10 mouse cellular contexts compared by ENCODE assay signal in the genomic region with DNA sequence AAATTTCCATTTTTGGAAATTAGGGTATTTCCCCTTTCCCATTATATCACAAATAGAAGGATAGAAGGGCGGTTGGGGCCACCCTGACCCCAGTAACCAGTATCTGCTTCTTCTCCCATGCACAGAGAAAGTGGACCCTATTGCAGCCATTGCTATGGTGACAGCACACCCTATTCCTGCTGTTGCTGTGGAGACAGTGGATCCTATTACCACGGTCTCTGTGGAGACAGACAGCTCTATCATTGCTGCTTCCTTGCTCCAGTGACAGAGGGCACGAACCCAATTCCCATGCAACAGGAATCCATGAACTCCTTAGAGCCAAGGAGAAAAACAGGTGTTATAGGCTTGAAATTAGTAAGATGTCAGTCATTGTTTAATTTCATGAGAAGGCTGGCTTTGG. TPM values are rescaled to one million over a fixed set of nuclear protein-coding genes. Genes with fewer than 3 reads are reported as not detected.
DNase-seq lines count a peak whose midpoint lies in the region; ATAC-seq and TF ChIP-seq lines count a peak whose summit lies in the region.
"Had no signal": no experiment of that assay in that cellular context is flagged by ENCODE, and none has a peak within 500 bp of the region (broad histone marks: within the 10 kb centered on the region; RNA-seq: fewer than 3 reads in every experiment).

No protein-coding gene starts in this region.

- peak overlapping the region; percentile 20; the same call in 1 of the 2 replicates for H3K4me2 ChIP-seq in liver, embryonic 13.5 days
- no peak overlapping the region for H3K4me2 ChIP-seq in liver, postnatal 0 days (ENCODE audit: low read depth, low read length)
- H3K4me2 ChIP-seq in hindbrain, embryonic 15.5 days = no peak overlapping the region
- H3K4me2 ChIP-seq in midbrain, postnatal 0 days (ENCODE audit: low read depth, low read length, poor library complexity, severe bottlenecking) = no peak overlapping the region
- no peak overlapping the region for H3K4me2 ChIP-seq in stomach, postnatal 0 days (replicated peaks; ENCODE audit: low read depth)

- H3K4me3 ChIP-seq in liver, embryonic 13.5 days (replicated peaks) = no peak overlapping the region
- H3K4me3 ChIP-seq in liver, postnatal 0 days (ENCODE audit: low read depth, low read length) = no peak overlapping the region
- no peak overlapping the region for H3K4me3 ChIP-seq in embryonic facial prominence, embryonic 10.5 days
- no peak overlapping the region for H3K4me3 ChIP-seq in hindbrain, embryonic 15.5 days
- no peak overlapping the region for H3K4me3 ChIP-seq in midbrain, postnatal 0 days (ENCODE audit: low read depth, low read length)
- H3K4me3 ChIP-seq in stomach, postnatal 0 days (ENCODE audit: low read depth, low read length) = no peak overlapping the region

- no peak for DNase-seq in liver, embryonic 13.5 days
- DNase-seq in liver, postnatal 0 days = no peak
- peak; percentile 50 for DNase-seq in embryonic facial prominence, embryonic 10.5 days (ENCODE audit: low spot score)
- DNase-seq in midbrain, postnatal 0 days (ENCODE audit: low spot score) = peak; percentile 65
- no peak for DNase-seq in lung, adult 18-20 months
- no peak for DNase-seq in stomach, postnatal 0 days (ENCODE audit: low spot score)
- DNase-seq in heart, adult 18-20 months = no peak
- DNase-seq: gastrocnemius, postnatal 14 days; thymus, postnatal 25 days had no signal

- no peak for ATAC-seq in liver, embryonic 13.5 days (ENCODE audit: low read depth)
- no peak for ATAC-seq in liver, postnatal 0 days
- ATAC-seq in hindbrain, embryonic 15.5 days (ENCODE audit: low FRiP score, low read depth) = peak; percentile 84
- ATAC-seq in midbrain, postnatal 0 days (ENCODE audit: low FRiP score) = peak; percentile 74; the same call in 1 of the 2 replicates
- no peak for ATAC-seq in stomach, postnatal 0 days (ENCODE audit: low FRiP score, low TSS enrichment)

- H3K9me3 ChIP-seq in liver, embryonic 13.5 days (replicated peaks) = no peaks in the 10 kb centered on the region
- no peaks in the 10 kb centered on the region for H3K9me3 ChIP-seq in liver, postnatal 0 days (ENCODE audit: low read length)
- no peaks in the 10 kb centered on the region for H3K9me3 ChIP-seq in embryonic facial prominence, embryonic 10.5 days
- H3K9me3 ChIP-seq in hindbrain, embryonic 15.5 days = no peaks in the 10 kb centered on the region
- H3K9me3 ChIP-seq in midbrain, postnatal 0 days (ENCODE audit: low read length) = no peaks in the 10 kb centered on the region
- no peaks in the 10 kb centered on the region for H3K9me3 ChIP-seq in stomach, postnatal 0 days (ENCODE audit: control insufficient read depth, low read length)

- no peaks in the 10 kb centered on the region for H3K27me3 ChIP-seq in liver, embryonic 13.5 days
- H3K27me3 ChIP-seq in liver, postnatal 0 days (ENCODE audit: insufficient read depth, low read length) = no peaks in the 10 kb centered on the region
- no peaks in the 10 kb centered on the region for H3K27me3 ChIP-seq in embryonic facial prominence, embryonic 10.5 days (replicated peaks; ENCODE audit: low read depth, poor library complexity, severe bottlenecking)
- no peaks in the 10 kb centered on the region for H3K27me3 ChIP-seq in hindbrain, embryonic 15.5 days
- no peaks in the 10 kb centered on the region for H3K27me3 ChIP-seq in midbrain, postnatal 0 days (ENCODE audit: insufficient read depth, low read length)
- H3K27me3 ChIP-seq in stomach, postnatal 0 days (ENCODE audit: control insufficient read depth, insufficient read depth, low read length) = no peaks in the 10 kb centered on the region

- TF ChIP-seq EP300 in liver, postnatal 0 days (IDR thresholded peaks at IDR 0.05; ENCODE audit: low read depth) = no peak
- no peak for TF ChIP-seq EP300 in stomach, postnatal 0 days (optimal IDR thresholded peaks at IDR 0.05)

- H3K9ac ChIP-seq in liver, embryonic 13.5 days = peak overlapping the region; percentile 19; the same call in 1 of the 2 replicates
- no peak overlapping the region for H3K9ac ChIP-seq in liver, postnatal 0 days (replicated peaks)
- no peak overlapping the region for H3K9ac ChIP-seq in hindbrain, embryonic 15.5 days
- H3K9ac ChIP-seq in midbrain, postnatal 0 days (replicated peaks; ENCODE audit: low read length, poor library complexity, severe bottlenecking) = no peak overlapping the region
- no peak overlapping the region for H3K9ac ChIP-seq in stomach, postnatal 0 days (ENCODE audit: low read length)

- no peak for TF ChIP-seq CTCF in liver, postnatal 0 days (IDR thresholded peaks at IDR 0.05; ENCODE audit: low read depth)
- no peak for TF ChIP-seq CTCF in midbrain, postnatal 0 days (IDR thresholded peaks at IDR 0.05)
- TF ChIP-seq CTCF in stomach, postnatal 0 days (IDR thresholded peaks at IDR 0.05; ENCODE audit: low read depth) = no peak

- peaks cover 44% of the 10 kb centered on the region for H3K4me1 ChIP-seq in liver, embryonic 13.5 days (replicated peaks)
- H3K4me1 ChIP-seq in liver, postnatal 0 days (ENCODE audit: insufficient read depth) = no peaks in the 10 kb centered on the region
- peaks cover 24% of the 10 kb centered on the region for H3K4me1 ChIP-seq in embryonic facial prominence, embryonic 10.5 days
- H3K4me1 ChIP-seq in hindbrain, embryonic 15.5 days (replicated peaks) = peaks cover 10% of the 10 kb centered on the region
- H3K4me1 ChIP-seq in midbrain, postnatal 0 days (ENCODE audit: insufficient read depth, low read length) = no peaks in the 10 kb centered on the region
- H3K4me1 ChIP-seq in stomach, postnatal 0 days (replicated peaks; ENCODE audit: control insufficient read depth, insufficient read depth) = no peaks in the 10 kb centered on the region

- 40% methylated on average over 3 of the region's 3 CpGs for WGBS in liver, embryonic 13.5 days (ENCODE audit: insufficient replicate concordance)
- whole genome bisulfite sequencing in liver, postnatal 0 days (ENCODE audit: insufficient replicate concordance) = 44% methylated on average over 3 of the region's 3 CpGs
- WGBS in embryonic facial prominence, embryonic 10.5 days = 30% methylated on average over 3 of the region's 3 CpGs
- 14% methylated on average over 3 of the region's 3 CpGs for WGBS in hindbrain, embryonic 15.5 days
- 11% methylated on average over 3 of the region's 3 CpGs for WGBS in midbrain, postnatal 0 days
- 35% methylated on average over 3 of the region's 3 CpGs for WGBS in stomach, postnatal 0 days

- no peaks in the 10 kb centered on the region for H3K36me3 ChIP-seq in liver, embryonic 13.5 days
- no peaks in the 10 kb centered on the region for H3K36me3 ChIP-seq in liver, postnatal 0 days (replicated peaks; ENCODE audit: insufficient read depth, low read length)
- no peaks in the 10 kb centered on the region for H3K36me3 ChIP-seq in embryonic facial prominence, embryonic 10.5 days (replicated peaks)
- H3K36me3 ChIP-seq in hindbrain, embryonic 15.5 days = no peaks in the 10 kb centered on the region
- no peaks in the 10 kb centered on the region for H3K36me3 ChIP-seq in midbrain, postnatal 0 days (ENCODE audit: insufficient read depth, low read length)
- no peaks in the 10 kb centered on the region for H3K36me3 ChIP-seq in stomach, postnatal 0 days (ENCODE audit: control insufficient read depth, insufficient read depth, low read length)

- peak overlapping the region; percentile 50 for H3K27ac ChIP-seq in liver, embryonic 13.5 days
- H3K27ac ChIP-seq in liver, postnatal 0 days (ENCODE audit: low read depth) = no peak overlapping the region
- no peak overlapping the region for H3K27ac ChIP-seq in embryonic facial prominence, embryonic 10.5 days (replicated peaks)
- 0 out of 2 replicates have a peak overlapping the region, but pooled peaks have one; percentile 4 for H3K27ac ChIP-seq in hindbrain, embryonic 15.5 days (replicated peaks)
- peak overlapping the region; percentile 1; the same call in 1 of the 2 replicates for H3K27ac ChIP-seq in midbrain, postnatal 0 days (ENCODE audit: low read depth, low read length)
- no peak overlapping the region for H3K27ac ChIP-seq in stomach, postnatal 0 days (replicated peaks)

RNA-seq across cellular contexts. Expression of a gene that starts 48.8 kb away (rescaled TPM):
- polyA plus RNA-seq in liver, embryonic 13.5 days (2015; fragmentation: Nextera tagmentation; extraction: Ambion mirVana) = 0.03 TPM in 2 replicates
- polyA plus RNA-seq in liver, postnatal 0 days (2015; fragmentation: Nextera tagmentation; extraction: Ambion mirVana) = not detected in 2 replicates
- polyA plus RNA-seq in embryonic facial prominence, embryonic 10.5 days (2016; fragmentation: Nextera tagmentation; extraction: Ambion mirVana) = 1.3 and 2.1 TPM in 2 replicates
- 30.5 and 31.2 TPM in 2 replicates for polyA plus RNA-seq in hindbrain, embryonic 15.5 days (2015; fragmentation: Nextera tagmentation; extraction: Ambion mirVana)
- 14.6 and 19.0 TPM in 2 replicates for total RNA-seq in midbrain, postnatal 0 days (2014; rRNA removed)
- polyA plus RNA-seq in midbrain, postnatal 0 days (2015; fragmentation: Nextera tagmentation; extraction: Ambion mirVana) = 23.0 and 23.2 TPM in 2 replicates
- 0.76 and 0.93 TPM in 2 replicates for polyA plus RNA-seq in stomach, postnatal 0 days (2015; fragmentation: Nextera tagmentation; extraction: Ambion mirVana)
- total RNA-seq in heart, adult 18-20 months (2021) = 1 to 10 TPM; 1.2 to 1.4 TPM

Comparison
In these comparisons a context has a peak if more than half of its experiments do, and no peak if none do; other contexts are left out.
1. H3K27ac ChIP-seq: peak in liver, embryonic 13.5 days (single experiment), hindbrain, embryonic 15.5 days (single experiment) and midbrain, postnatal 0 days (single experiment); none in liver, postnatal 0 days (single experiment), embryonic facial prominence, embryonic 10.5 days (single experiment) and stomach, postnatal 0 days (single experiment).
2. ATAC-seq: peak in hindbrain, embryonic 15.5 days (single experiment) and midbrain, postnatal 0 days (single experiment); none in liver, embryonic 13.5 days (single experiment), liver, postnatal 0 days (single experiment) and stomach, postnatal 0 days (single experiment).
3. DNase-seq: peak in embryonic facial prominence, embryonic 10.5 days (single experiment) and midbrain, postnatal 0 days (single experiment); none in liver, embryonic 13.5 days (single experiment), liver, postnatal 0 days (single experiment), lung, adult 18-20 months (0 of 2), stomach, postnatal 0 days (single experiment) and heart, adult 18-20 months (0 of 2).